Mouse (Mus musculus) kidney, postnatal 10 days (tissue): ENCODE data around the gene Acadsb.
"Not testable (repeated sequence)": the region's sequence is repeated elsewhere in the genome, so short reads cannot be mapped to it uniquely, and the experiment has no call there.

Experiments
- DNase-seq: peaks from one replicate; pipeline ENCODE4 v3.0.0; 2021; ENCODE audit warnings: mixed read lengths

Gene Acadsb

GRCm38 (mm10) chr7:131410416-131411058 lies at the start of gene Acadsb, which contains the start of gene Ikzf5:
Acadsb (plus strand) TSS chr7:131410601.
Ikzf5 (minus strand) TSS chr7:131410521.
- DNase-seq, result peak; percentile 99

- no peak for DNase-seq
Observed at GRCm38 (mm10) chr7:131362269-131362614, 48.2 kb upstream of the Acadsb start.

- peak; percentile 96 for DNase-seq
Observed at GRCm38 (mm10) chr7:131362615-131363300, 47.6 kb upstream of the Acadsb start, which contains the start of gene 2310057M21Rik. 2310057M21Rik (minus strand) TSS chr7:131362759.

- no peak for DNase-seq
Observed at GRCm38 (mm10) chr7:131364131-131364530, 46.3 kb upstream of the Acadsb start.

GRCm38 (mm10) chr7:131370648-131371469 lies 39.5 kb upstream of the Acadsb start, which contains the start of gene Pstk:
Pstk (plus strand) TSS chr7:131371141.
- peak; percentile 92 for DNase-seq

- no peak for DNase-seq
Observed at GRCm38 (mm10) chr7:131371470-131371860, 38.9 kb upstream of the Acadsb start.

GRCm38 (mm10) chr7:131371880-131372651 lies 38.3 kb upstream of the Acadsb start:
- no peak for DNase-seq

GRCm38 (mm10) chr7:131391761-131392160 lies 18.6 kb upstream of the Acadsb start:
- not testable (repeated sequence) for DNase-seq

- DNase-seq, result peak; percentile 19
Observed at GRCm38 (mm10) chr7:131409321-131409987, 947 bp upstream of the Acadsb start.

GRCm38 (mm10) chr7:131409988-131410385 lies 414 bp upstream of the Acadsb start:
- no peak for DNase-seq

- DNase-seq, result peak; percentile 42
Observed at GRCm38 (mm10) chr7:131411221-131411940, 980 bp downstream of the Acadsb start.

- no peak for DNase-seq
Observed at GRCm38 (mm10) chr7:131411941-131412270, 1.5 kb downstream of the Acadsb start.

- not testable (repeated sequence) for DNase-seq
Observed at GRCm38 (mm10) chr7:131416742-131417141, 6.3 kb downstream of the Acadsb start.

GRCm38 (mm10) chr7:131417605-131418004 lies 7.2 kb downstream of the Acadsb start:
- DNase-seq, result no peak

GRCm38 (mm10) chr7:131424912-131425311 lies 14.5 kb downstream of the Acadsb start:
- no peak for DNase-seq

GRCm38 (mm10) chr7:131427331-131427730 lies 16.9 kb downstream of the Acadsb start:
- no peak for DNase-seq

- DNase-seq, result peak; percentile 58
Observed at GRCm38 (mm10) chr7:131432244-131432643, 21.8 kb downstream of the Acadsb start.

- DNase-seq, result no peak
Observed at GRCm38 (mm10) chr7:131434276-131434675, 23.9 kb downstream of the Acadsb start.

- DNase-seq, result no peak
Observed at GRCm38 (mm10) chr7:131437051-131437450, 26.6 kb downstream of the Acadsb start.

- DNase-seq, result no peak
Observed at GRCm38 (mm10) chr7:131456714-131457113, 46.3 kb downstream of the Acadsb start.

GRCm38 (mm10) chr7:131465117-131465601 lies 54.8 kb downstream of the Acadsb start:
- no peak for DNase-seq
